Mouse (Mus musculus): Measurements from ENCODE around the gene Sptb.

The Sptb gene

DNA sequence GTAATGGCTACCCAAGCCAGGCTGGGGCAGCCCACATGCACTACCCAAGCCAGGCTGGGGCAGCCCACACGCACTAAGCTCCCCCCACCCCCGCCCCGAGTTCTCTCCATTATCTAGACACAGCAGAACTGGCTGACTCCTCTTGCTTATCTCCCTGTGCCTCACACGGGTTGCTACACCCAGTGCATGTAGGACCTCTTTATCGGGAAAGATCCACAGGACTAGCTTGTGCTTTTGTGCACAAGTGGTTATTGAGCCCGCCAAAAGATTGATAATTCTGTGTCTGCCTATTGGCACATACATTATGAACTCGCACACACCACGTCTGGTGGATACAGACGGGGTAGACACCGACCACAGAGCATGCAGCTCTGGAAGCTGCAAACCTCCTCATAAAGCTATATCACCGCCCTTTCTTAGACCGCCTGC lies 36.5 kb downstream of the Sptb start:
- no peak for DNase-seq (ENCODE audit: low read depth)

DNA sequence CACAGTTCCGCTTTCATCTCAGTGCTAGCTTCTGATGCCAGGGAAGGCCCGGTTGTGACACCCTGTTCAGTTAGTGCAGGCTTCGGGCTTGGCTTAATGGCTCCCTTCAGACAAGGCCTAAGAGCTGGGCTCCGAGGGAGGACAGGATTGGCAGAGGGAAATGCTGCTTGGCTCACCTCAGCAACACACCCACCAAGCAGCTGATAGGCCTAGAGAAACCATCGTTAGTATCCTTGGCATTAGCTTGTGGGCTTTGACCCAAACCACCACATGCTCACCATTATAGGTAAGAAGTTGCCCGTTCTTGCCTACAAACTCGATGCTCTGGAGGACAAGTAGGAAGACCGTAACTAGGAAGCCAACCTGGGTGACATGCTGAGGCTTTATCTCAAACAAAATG lies 38.3 kb downstream of the Sptb start:
- no peak for DNase-seq (ENCODE audit: low read depth)

DNA sequence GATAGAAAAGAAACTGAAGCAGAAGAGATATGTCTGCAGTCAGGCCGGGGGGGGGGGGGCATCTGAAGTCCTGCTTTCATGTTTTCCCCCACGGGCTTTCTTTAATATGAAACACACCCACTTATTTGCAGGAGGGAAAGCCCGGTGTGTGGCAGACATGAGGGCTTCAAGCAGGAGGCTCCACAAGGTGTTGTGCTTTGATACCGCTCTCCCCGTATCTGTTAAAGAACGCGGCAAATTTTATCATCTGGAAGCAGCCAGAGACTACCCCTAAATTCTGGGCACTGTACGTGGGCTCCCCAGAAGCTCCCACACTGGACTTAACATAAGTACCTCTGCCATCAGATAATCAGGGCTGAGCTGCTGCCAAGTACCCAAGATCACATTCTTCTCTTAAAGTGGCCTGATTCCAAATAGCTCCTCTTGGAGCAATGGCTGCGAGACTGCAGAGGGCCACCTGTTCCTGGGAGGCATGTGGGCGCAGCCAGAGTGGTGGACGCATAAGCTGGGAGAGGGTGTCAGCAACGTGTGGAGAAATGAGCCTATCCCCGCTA lies 39.7 kb downstream of the Sptb start:
- no peak for DNase-seq (ENCODE audit: low read depth)

DNA sequence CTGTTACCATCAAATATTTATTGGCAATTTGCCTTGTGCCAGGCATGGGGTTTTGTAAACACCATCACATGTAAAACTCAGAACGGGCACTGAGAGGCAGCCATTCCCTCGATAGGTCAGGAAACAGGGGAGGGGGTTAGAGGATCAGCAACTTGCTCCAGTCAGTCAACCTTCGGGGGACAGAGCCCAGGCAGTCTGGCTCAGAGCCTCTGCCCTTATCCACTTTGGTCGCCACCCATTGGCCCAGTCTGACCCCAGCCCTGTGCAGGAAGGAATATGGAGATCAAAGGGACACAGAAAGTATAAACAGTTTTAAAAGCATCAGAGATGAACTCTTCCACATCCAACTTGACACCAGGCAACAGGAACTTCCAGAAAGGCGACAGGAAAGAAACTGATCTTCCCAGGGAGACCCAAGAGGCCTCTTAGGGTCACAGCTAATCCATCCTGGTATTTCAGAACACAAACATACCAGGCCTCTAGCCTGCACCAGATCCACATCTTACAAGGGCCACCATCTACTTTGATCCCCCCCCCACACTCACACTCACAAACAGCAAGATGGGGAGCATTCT lies 40.3 kb downstream of the Sptb start:
- no peak for DNase-seq (ENCODE audit: low read depth)

DNA sequence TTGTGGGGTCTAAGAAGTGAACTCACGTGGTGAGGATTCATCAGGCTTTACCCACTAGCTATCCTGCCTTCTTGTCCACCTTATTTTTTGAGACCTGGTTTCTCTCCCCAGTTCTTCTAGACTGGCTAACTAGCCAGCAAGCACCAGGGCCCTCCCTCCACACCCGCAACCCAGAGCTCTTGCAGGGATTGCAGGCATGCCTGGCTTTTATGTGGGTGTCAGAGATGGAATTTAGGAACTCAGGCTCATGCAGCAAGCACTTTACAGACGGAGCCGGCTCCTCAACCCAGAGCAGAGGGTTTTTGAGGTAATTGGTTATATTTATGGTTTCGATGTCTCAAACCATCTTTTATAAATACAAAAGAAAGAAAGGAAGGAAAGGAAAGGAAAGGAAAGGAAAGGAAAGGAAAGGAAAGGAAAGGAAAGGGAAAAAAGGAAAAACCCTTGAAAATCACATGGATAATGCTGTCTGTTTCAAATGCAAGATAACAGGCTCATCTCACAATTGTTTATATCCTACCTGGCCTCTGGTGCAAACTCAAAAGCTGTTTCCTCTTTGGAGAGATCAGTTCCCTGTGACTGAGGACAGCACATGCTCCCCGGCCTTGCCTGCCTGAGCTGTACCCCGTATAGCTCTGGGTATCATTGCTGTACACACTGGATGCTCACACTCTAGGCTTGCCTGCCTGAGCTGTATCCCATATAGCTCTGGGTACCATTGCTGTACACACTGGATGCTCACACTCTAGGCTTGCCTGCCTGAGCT lies 41.5 kb downstream of the Sptb start:
- no peak for DNase-seq (ENCODE audit: low read depth)

DNA sequence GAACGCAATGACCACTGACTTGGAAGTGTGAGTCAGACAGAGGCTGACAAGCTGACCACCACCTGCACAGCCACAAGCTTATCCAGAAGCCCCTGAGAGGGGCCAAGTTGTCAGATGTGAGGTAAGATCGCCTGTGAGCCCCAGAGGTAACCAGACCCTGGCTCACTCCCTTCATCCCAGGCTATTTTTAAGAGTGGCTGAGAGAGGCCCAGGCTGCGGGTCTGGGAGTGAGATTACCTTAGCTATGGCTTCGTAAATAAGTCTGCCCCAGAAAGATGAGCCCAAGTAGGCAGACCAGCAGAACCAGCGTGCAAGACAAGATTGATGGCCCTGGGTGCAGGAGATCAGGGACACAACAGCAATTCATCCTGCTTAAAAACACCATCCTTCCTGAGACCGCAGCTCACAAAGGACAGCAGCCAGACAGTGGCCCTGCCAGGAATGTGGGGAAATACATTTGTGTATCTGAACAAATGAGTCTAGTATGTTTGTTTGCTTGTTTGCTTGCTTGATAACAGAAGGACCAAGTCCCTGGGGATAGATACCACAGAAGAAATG lies 58.5 kb downstream of the Sptb start:
- DNase-seq (ENCODE audit: low read depth): no peak

DNA sequence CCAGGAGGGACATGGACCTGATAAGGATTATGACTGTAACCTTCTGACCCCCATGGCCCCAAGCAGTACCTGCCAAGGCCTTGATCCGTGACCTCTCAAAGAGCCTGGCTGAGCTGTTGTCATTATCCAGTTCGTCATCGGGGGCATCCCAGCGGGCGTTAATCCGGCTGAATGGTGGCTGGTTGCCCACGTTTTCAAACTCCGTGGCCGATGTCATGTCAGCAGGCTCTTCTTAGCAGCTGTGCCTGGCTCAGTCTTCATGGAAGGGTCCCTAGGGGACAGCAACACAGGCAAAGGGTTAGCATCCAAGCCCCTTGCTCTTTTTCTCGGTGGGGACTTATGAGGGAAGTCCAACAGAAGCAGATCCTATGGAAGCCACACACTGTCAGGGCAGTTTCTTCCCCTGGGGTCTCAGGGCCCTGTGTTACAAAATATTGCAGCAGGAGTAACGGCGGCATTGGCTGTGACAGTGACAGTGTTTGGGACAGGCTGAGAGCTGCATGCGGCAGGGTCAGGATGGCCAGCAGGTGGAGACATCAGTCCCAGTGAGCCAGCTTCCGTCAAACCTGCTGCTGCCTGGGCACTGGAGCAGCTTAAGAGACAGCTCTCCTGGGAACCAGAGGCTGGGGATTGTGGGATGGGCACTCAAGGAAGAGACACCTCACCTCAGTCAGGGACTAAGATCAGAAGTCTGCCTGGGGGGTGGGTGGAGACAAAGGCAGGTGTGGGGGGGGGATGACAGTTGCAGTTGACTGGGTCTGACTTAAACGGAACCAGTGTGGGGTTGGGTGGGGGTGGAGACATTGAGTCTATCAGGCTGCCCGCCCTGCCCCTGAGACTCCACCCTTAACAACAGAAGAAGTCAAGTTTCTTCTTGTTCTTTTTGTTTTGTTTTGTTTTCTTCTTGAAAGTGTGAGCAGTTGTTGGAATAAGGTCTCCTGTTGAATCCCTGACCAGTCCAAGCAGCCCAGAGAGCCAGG lies 60.3 kb downstream of the Sptb start:
- peak; percentile 42 for DNase-seq (ENCODE audit: low read depth)

DNA sequence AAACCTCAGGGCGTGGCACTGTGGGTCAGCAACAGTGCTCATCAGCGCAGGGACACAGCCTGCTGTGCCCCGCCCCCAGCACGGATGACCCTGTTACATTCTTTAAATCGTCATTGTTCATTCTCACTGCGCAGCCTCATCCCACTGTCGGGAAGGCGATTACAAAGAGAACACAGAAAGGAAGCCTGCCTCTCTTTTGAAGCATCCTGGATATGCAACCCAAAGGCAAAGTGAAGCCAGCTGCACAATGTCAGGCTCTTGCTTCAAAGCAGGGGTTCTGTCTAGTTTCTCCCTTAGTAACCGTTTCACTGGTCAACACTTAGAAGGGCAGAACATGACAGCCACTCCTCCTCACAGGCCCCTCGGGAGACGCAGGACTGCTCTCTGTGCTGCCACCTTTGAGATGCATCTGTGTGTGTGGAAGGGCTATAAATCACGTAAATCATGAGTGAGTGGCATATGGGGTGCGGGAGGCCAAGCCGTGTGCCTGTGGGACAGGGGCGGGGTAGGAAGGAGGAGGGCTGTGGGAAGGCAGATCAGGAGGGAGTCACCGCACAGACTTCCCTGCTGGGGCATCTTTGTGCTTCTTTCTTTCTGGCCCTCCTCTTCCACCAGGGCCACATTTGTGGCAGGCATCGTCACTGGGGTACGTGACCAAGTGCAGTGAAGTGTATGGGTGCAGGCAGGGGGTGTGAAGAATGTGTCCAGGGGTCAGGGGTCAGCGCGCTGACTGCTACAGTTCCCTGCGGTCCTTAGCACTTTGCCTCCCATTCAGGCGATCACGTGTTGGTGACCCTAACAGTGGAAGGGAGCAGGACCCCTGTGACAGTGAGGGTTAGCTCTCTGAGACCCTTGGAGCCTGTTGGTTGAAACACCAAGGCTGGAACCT lies 64.9 kb downstream of the Sptb start:
- no peak for DNase-seq (ENCODE audit: low read depth)

DNA sequence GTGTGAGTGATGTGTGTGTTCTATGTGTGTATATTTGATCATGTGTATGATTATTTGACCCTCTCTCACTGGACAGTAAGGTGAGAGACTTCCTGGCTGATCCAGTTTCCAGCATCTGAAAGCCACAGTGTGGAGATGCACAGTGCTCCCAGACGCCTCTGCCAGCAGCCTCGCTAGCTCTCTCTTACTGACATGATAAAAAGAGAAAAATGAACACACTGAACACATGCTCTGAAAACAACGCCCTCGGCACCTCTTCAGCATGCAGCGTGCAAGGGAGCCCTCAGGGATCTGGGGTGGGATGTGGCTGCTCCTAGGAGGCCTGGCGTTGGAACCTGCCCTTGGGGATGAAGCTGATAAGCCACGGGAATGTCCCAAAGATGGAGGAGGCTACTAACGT lies 66.7 kb downstream of the Sptb start:
- DNase-seq (ENCODE audit: low read depth): no peak

DNA sequence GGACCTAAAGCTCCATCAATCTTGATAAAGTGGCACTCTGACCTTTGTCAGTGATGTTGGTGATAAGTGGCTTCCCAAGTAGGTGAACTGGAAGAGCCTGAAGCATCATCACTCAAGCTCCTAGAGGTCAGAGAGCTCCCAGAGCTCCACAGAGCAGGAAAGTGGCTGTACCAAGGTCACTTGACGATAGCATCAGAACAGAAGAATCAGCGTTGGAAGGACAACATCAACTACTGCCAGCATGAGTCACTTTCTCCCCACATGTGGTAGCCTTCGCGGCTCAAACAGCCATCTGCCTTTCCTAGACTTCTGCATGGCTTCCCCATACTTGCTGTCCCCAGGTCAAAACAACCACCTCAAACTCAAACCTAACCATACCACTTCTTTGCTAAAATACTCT lies 67.7 kb downstream of the Sptb start:
- no peak for DNase-seq (ENCODE audit: low read depth)

DNA sequence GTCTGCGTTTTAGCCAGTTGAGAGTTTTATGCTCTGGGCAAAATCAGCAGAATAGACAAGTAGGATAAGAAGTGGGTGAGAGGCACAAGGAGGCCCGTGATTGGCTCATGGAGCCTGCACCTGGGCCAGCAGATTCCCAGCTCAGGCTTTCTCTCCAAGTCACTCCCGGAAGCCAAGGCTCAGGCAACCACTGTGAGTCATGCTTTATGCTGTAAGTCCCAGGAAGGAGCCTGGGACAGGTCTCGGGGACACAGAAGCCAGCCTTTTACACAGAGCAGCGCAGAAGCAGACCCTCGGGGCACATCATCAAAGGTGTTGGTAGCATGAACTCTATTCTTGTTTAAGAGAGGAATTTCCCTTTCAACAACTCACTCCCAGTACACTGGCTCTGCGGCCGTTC lies 69.7 kb downstream of the Sptb start:
- DNase-seq (ENCODE audit: low read depth): no peak

DNA sequence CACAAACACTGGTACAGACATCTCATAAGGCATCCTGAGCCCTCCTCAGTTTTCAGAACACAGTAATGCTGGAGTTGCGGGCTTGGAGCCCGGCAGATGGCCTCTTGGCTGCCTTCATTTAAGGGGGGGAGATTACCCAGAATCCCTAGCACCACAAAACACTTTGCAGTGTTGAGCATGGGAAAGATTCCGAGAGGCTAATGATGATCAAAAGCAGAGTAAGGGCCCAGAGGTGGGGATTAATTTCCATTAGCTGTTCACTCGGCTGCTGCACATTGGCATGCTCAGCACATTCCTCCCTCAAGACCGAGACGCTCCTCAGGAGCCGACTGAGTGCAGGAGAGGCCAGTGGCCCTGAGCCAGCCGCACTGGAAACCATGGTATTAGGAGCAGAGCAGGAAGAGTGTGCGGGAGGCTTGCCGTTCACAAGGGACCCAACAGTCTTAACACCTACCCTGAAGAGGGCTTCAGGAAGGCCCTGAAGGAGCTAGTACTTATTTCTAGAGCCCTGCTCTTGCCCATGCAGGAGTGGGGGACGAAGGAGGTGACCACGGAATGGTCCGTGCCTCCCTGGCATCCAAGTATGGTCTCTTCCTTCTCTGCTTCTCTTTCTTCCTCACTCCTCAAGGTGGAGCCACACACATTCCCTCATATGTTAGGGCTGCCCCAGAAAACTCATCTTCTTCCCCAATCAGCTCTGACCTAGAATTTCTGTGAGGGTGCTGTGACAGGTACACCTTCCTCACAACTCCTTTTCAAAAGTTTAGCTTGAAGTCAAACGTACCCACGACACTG lies 75.3 kb downstream of the Sptb start:
- no peak for DNase-seq (ENCODE audit: low read depth)

DNA sequence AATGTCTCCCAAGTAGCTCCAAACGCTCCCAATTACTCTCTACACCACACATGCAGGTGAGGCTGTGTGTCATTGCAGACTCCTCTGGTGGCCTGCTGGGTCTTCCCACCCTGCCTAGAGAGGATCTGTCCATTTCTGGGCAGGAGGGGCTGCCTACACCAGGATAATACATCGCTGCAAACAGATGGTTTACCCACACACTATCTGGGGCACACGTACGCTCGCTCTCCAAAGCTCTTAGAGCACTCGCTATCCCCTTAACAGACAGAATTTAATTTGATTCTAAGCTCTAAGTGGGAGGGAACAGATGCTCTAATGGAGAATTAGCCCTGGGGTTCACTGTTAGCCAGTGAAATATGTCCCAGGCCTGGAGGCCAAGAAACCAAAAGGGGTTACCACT lies 87.0 kb downstream of the Sptb start:
- DNase-seq (ENCODE audit: low read depth): no peak

DNA sequence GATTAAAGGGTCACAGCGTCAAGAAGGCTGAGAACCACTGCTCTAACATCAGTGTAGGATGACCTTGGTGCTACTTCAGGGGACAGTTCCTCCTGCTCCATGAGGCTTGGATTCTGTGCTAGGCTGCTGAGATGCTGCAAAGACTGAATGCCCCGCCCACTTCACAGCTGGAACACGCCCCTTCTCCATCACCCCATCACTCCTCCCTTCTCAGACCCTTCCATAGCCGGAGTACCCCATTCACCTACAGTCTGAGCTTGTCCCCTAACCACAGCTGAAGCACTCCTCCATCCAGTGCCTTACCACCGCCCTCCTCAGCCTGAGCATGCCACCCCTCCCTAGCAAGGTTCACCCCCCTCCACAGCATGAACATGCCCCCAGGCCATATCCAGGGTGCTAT lies 90.5 kb downstream of the Sptb start:
- DNase-seq (ENCODE audit: low read depth): no peak

DNA sequence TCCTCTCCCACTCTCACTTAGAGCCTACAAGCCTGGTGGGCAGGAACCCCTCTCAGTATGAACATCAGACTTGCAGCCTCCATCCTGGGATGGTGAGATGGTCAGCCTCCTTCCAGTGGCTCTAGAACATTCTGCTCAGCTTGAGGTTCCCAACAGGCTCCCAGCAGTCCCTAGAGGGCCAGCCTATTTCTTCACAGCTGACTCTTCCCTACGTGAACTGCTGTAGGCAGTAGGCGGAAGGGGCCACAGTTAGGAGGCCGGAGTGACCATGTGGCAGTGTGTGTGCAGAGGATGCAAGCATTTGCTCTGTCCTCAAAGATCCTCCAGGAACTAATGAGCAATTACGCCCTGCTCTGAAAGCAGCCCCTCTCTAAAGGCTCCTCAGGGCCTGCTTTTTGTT lies 92.2 kb downstream of the Sptb start:
- DNase-seq (ENCODE audit: low read depth): no peak

DNA sequence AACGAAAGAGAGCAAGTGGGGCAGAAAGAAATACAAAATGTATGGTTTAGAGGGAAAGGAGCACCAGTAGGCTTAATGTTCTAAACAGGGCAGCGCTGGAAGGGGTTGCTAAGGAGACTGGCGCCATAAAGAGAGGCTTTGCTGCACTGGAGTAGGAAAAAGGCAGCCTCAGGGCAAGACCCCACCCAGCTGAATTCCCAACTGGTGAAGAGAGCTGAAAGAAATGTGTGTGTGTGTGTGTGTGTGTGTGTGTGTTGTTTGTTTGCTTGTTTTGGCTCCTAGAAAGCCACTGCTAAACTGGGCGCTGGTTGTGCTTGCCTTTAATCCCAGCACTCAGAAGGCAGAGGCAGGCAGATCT lies 94.8 kb downstream of the Sptb start:
- DNase-seq (ENCODE audit: low read depth): no peak

DNA sequence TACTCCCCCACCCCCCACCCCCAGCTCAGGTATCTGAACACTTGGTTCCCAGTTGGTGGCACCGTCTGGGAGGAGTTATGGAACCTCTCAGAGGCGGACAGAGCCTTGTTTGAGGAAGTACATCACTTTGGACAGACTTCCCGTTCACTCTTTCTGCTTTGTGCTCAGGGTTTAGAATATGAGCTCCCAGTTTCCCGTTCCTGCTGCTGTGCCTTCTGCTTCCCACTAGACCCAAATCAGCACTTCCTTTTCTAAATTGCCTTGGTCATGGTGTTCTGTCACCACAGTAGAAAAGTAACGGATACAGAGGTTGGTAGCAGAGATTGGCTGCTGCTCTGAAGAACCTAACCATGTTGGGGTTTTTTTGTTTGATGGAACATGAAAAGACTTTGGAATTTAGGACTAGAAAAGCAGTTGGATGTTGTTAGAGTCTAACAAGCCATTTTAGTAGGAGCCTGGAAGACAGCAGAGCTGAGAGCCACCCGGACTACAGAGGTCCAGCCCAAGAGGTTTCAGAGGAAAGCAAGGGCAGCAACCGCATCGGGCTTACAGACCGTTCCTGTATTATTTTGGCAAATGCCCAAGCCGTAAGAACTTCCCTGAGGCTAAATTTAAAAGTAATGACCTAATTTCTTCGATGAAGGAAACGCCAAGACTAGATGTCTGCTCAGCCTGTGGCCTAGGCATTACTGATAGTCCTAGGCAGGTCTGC lies 95.3 kb downstream of the Sptb start:
- no peak for DNase-seq (ENCODE audit: low read depth)

DNA sequence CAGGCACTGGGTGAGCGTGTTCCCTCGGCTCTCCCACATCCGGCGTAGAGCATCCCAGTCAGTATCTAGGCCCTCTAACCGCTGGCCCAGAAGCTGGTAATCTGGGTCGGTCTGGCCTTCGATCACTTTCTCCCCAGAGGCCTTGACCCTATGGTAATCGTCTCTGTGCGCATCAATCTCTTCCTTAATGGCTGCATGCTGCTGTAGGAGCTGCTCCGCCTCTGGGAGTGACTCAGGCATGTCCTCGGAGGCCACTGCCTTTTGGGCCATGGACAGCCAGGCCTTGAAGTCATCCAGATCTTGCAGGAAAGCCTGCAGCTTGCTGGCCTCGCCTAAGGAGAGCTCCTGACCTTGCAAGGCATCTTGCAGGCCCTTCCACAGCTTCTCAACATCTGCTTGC lies 97.7 kb downstream of the Sptb start:
- no peak for DNase-seq (ENCODE audit: low read depth)

DNA sequence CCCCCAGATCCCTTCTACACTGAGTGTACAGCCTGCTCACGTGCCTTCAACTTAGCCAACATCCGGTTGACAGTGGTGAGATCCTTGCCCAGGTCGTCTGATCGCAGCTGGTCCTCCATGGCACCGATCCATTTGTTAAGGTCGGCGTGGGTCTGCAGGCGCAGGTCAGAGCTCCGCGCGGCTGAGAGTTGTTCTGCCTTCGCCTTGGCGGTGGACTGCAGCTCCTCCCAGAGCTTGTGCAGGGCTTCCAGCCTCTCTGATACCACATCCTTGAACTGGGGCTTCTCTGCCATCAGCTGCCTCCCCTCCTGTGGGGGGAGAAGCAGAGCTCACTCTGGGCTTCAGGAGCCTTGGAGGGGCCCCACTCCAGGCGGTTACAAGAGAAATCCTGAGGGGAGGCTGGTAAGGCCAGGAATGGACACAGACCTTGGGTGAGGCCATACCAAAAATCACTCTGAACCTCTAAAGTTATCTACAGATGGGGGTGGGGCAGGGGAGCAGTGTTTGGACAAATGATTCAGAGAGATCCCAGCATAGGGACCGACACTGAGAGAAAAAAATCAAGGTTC lies 101.3 kb downstream of the Sptb start:
- DNase-seq (ENCODE audit: low read depth): no peak

DNA sequence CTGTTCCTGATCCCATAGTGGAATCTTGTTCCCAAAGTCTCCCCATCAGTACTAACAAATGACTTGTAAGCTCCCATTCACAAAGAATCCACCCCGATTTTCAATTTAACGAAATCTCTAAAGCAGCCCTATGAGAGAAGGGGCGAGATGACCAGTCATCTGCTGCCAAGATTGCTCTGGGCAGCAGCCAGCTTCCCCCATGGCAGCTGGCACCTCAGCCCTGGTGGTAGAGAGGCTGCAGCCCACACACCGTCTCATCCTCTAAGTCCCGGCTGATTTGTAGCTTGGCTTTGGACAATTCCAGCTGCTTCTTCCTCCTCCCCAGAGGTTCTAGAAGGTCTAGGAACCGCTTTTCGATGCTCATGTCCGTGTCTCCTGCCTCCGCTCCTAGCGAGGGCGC lies 102.1 kb downstream of the Sptb start:
- DNase-seq (ENCODE audit: low read depth): no peak
